Mouse (Mus musculus) cerebellum, adult 9-11 months (tissue): Measurements from ENCODE around the gene Aqp7.

Experiments
- DNase-seq: peaks from one replicate; pipeline ENCODE4 v3.0.0; 2022

The Aqp7 gene

DNA sequence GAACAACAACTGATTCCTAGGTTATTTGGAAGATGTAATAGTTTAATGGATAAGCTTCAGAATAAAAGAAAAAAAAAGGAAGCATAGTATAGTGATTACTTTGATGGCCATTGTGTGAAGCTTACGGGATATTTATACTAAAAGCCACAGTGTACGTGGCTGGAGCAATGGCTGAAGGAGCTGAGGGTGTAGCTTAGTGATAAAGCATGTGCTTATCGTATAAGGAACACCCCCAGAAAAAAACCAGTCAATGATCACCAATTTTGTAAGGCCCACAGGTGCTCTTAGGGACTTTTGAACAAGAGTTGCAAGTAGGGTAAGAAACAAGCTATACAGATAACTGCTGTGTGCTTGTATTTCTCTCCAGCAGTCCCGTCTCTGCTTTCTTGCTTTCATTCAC is 50.0 kb downstream of the Aqp7 start:
- DNase-seq = no peak

DNA sequence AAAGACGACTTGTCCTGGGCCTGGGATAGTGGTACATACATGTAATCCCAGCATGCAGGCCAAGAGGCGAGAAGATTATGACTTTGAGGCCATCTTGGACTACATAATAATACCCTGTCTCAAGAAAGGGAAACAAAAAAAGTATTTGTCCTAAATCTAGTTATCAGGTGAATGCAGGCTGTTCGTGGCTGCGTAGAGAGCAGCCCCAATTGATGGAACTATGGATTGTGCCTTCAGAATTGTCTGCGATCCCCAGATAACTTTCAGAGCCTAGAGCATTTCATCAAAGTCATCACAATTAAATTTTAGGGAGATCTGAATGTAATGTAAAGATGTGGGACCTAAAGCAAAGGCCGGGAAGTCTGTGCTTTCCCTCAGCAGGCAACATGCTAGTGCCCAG is 51.6 kb downstream of the Aqp7 start:
- no peak for DNase-seq

DNA sequence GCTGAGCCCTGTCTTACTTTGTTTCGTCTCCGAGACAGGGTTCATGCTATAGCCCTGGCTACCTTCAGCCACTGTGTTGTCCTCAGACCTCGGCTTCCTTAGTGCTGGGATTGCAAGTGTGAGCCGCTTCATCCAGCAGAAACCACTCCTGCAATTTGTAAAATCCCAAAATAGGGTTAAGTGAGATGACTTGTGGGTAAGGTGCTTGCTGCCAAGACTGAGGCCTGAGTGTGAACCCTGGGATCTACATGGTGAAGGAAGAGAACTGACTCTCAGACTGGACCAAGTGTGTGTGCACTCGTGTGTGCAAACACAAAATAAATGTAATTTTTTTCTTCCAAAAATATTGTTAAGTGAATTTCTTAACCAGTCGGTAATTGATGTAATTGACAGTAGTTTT is 58.3 kb downstream of the Aqp7 start:
- DNase-seq = no peak

DNA sequence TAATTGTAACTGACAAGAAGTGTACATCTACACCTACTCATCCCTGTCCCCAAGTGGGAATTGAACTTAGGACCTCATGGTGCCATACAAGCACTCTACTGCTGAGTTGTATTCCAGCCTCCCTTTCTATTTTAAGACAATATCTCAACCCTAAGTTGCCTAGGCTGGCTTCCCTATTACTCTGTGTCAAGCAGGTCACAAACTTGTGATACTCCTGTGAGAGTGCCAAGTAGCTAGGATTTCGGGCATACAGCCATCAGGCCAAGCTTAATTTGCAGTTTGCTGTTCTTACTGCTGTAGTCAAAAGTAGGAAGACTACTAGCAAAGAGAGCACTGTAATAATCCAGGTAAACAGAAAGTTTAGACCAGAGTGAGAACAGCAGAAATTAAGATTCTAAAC is 64.3 kb downstream of the Aqp7 start:
- no peak for DNase-seq
